In genomic region chr4:43742637-43743036, GRCm38 (mm10) we compare ENCODE assay signal across 37 mouse cellular contexts. TPM values are rescaled to one million over a fixed set of nuclear protein-coding genes. Genes with fewer than 3 reads are reported as not detected.
DNase-seq lines count a peak whose midpoint lies in the region; ATAC-seq and TF ChIP-seq lines count a peak whose summit lies in the region.
"Had no signal": no experiment of that assay in that cellular context is flagged by ENCODE, and none has a peak within 500 bp of the region (broad histone marks: within the 10 kb centered on the region; RNA-seq: fewer than 3 reads in every experiment).

No protein-coding gene starts in this region.

- ATAC-seq in midbrain, embryonic 11.5 days (ENCODE audit: low FRiP score), result no peak
- no peak for ATAC-seq in midbrain, embryonic 16.5 days
- no peak for ATAC-seq in erythroid progenitor cell, adult 5-6 weeks (replicated peaks; ENCODE audit: low FRiP score, poor library complexity, severe bottlenecking)
- ATAC-seq: forebrain, embryonic 15.5 days; hindbrain, postnatal 0 days; inflammation-experienced regulatory T-cells, adult 6 months; intestine, embryonic 16.5 days had no signal

- in situ Hi-C loops in ES-E14 (cut with MboI; ENCODE audit: low sequenced_read_pairs in 2 of 2, unreplicated experiment in 2 of 2), result loop anchor here (25.0 kb wide), 1 partner anchor 120 kb away; the partner anchor contains the start of gene Olfr155 (in 2 of the 2)

- intact Hi-C loops in gastrocnemius, adult 2 months (cut with DNase I), result loop anchor here (10.0 kb wide), 1 partner anchor 242 kb away; the partner anchor contains the start of gene Ccin
- intact Hi-C loops in left cerebral cortex, postnatal 36 days (cut with DNase I), result no loop called here

- WGBS in midbrain, embryonic 11.5 days, result 36% methylated on average over 4 of the region's 4 CpGs
- WGBS in midbrain, embryonic 16.5 days, result 32% methylated on average over 4 of the region's 4 CpGs

- H3K36me3 ChIP-seq in midbrain, embryonic 11.5 days (ENCODE audit: control insufficient read depth, insufficient read depth, low read length), result no peaks in the 10 kb centered on the region
- no peaks in the 10 kb centered on the region for H3K36me3 ChIP-seq in midbrain, embryonic 16.5 days (ENCODE audit: control insufficient read depth, insufficient read depth, low read length)
- no peaks in the 10 kb centered on the region for H3K36me3 ChIP-seq in ES-E14 (ENCODE audit: control insufficient read depth, insufficient read depth, low read length, poor library complexity, severe bottlenecking)
- H3K36me3 ChIP-seq: embryonic facial prominence, embryonic 10.5 days; embryonic facial prominence, embryonic 13.5 days; forebrain, embryonic 10.5 days; forebrain, embryonic 15.5 days; heart, embryonic 15.5 days had no signal

- TF ChIP-seq CTCF in gastrocnemius, adult 2 months (IDR thresholded peaks at IDR 0.05), result no peak

- H3K9me3 ChIP-seq in midbrain, embryonic 11.5 days (ENCODE audit: control insufficient read depth, low read length), result no peaks in the 10 kb centered on the region
- H3K9me3 ChIP-seq in midbrain, embryonic 16.5 days (replicated peaks; ENCODE audit: control insufficient read depth, low read length, poor library complexity, severe bottlenecking), result no peaks in the 10 kb centered on the region
- no peaks in the 10 kb centered on the region for H3K9me3 ChIP-seq in ES-E14 (ENCODE audit: control insufficient read depth, insufficient read depth, low read depth, low read length)
- H3K9me3 ChIP-seq: embryonic facial prominence, embryonic 10.5 days; embryonic facial prominence, embryonic 13.5 days; forebrain, embryonic 10.5 days; forebrain, embryonic 15.5 days; heart, embryonic 15.5 days had no signal

- H3K4me1 ChIP-seq in midbrain, embryonic 11.5 days (ENCODE audit: control insufficient read depth, insufficient read depth, low read length), result no peaks in the 10 kb centered on the region
- no peaks in the 10 kb centered on the region for H3K4me1 ChIP-seq in midbrain, embryonic 16.5 days (ENCODE audit: control insufficient read depth, insufficient read depth, low read length)
- H3K4me1 ChIP-seq in ES-E14 (ENCODE audit: control insufficient read depth in 2 of 2, insufficient read depth in 2 of 2, low read length in 2 of 2, poor library complexity in 1 of 2), result peaks cover 9 to 13% of the 10 kb centered on the region in 2 experiments
- H3K4me1 ChIP-seq: forebrain, embryonic 15.5 days had no signal

- no peak overlapping the region for H3K4me2 ChIP-seq in midbrain, embryonic 11.5 days
- H3K4me2 ChIP-seq in midbrain, embryonic 16.5 days (ENCODE audit: low read length), result no peak overlapping the region
- H3K4me2 ChIP-seq: embryonic facial prominence, embryonic 13.5 days; forebrain, embryonic 15.5 days; heart, embryonic 11.5 days; heart, embryonic 15.5 days; hindbrain, embryonic 14.5 days had no signal

- no peak for DNase-seq in gastrocnemius, adult 2 months
- DNase-seq in gastrocnemius, postnatal 4 days (ENCODE audit: low spot score in 2 of 2), result no peak
- DNase-seq in midbrain, embryonic 11.5 days (ENCODE audit: low spot score, missing footprints), result peak; percentile 69
- no peak for DNase-seq in ES-E14 (ENCODE audit: low read depth, low spot score)
- DNase-seq in left cerebral cortex, postnatal 36 days (ENCODE audit: low spot score in 2 of 2), result no peak
- DNase-seq: adrenal gland, adult 2 months; adrenal gland, postnatal 14 days; B cell, adult 2 months; cerebellum, adult 11-12 months; cerebellum, adult 8-10 months; cerebellum, postnatal 10 days; cerebellum, postnatal 36 days; embryo, embryonic 11 days; gastrocnemius, postnatal 14 days; heart, postnatal 4 days; kidney, adult 18-20 months had no signal

- H3K27me3 ChIP-seq in midbrain, embryonic 11.5 days (ENCODE audit: control insufficient read depth, insufficient read depth, low read length), result no peaks in the 10 kb centered on the region
- H3K27me3 ChIP-seq in midbrain, embryonic 16.5 days (ENCODE audit: control insufficient read depth, insufficient read depth, low read depth, low read length), result no peaks in the 10 kb centered on the region
- H3K27me3 ChIP-seq: embryonic facial prominence, embryonic 13.5 days; forebrain, embryonic 15.5 days; heart, embryonic 15.5 days had no signal

- no peak overlapping the region for H3K9ac ChIP-seq in midbrain, embryonic 11.5 days (ENCODE audit: low read length)
- no peak overlapping the region for H3K9ac ChIP-seq in midbrain, embryonic 16.5 days (ENCODE audit: low read depth, low read length)
- H3K9ac ChIP-seq in ES-E14 (ENCODE audit: insufficient read depth, low read depth, low read length, poor library complexity, severe bottlenecking), result no peak overlapping the region
- H3K9ac ChIP-seq: embryonic facial prominence, embryonic 13.5 days; forebrain, embryonic 15.5 days; heart, embryonic 15.5 days; hindbrain, embryonic 14.5 days had no signal

- H3K4me3 ChIP-seq in gastrocnemius, adult 2 months, result no peak overlapping the region
- no peak overlapping the region for H3K4me3 ChIP-seq in midbrain, embryonic 11.5 days (ENCODE audit: low read depth, low read length)
- H3K4me3 ChIP-seq in midbrain, embryonic 16.5 days (ENCODE audit: low read depth, low read length), result no peak overlapping the region
- H3K4me3 ChIP-seq in ES-E14 (ENCODE audit: insufficient read depth in 1 of 2, low read depth in 1 of 2, low read length in 2 of 2, poor library complexity in 1 of 2, severe bottlenecking in 1 of 2), result no peak overlapping the region
- H3K4me3 ChIP-seq: embryonic facial prominence, embryonic 10.5 days; embryonic facial prominence, embryonic 13.5 days; erythroblast, embryonic 14.5 days; forebrain, embryonic 10.5 days; forebrain, embryonic 15.5 days; heart, embryonic 15.5 days had no signal

- peak overlapping the region; percentile 71 for H3K27ac ChIP-seq in gastrocnemius, adult 2 months
- no peak overlapping the region for H3K27ac ChIP-seq in midbrain, embryonic 11.5 days (ENCODE audit: low read depth, low read length)
- no peak overlapping the region for H3K27ac ChIP-seq in midbrain, embryonic 16.5 days (ENCODE audit: low read length)
- H3K27ac ChIP-seq in ES-E14 (ENCODE audit: insufficient read depth, low read depth, low read length, poor library complexity, severe bottlenecking), result peak overlapping the region; percentile 18; the same call in 1 of the 2 replicates
- H3K27ac ChIP-seq: embryonic facial prominence, embryonic 10.5 days; embryonic facial prominence, embryonic 13.5 days; forebrain, embryonic 10.5 days; forebrain, embryonic 15.5 days; heart, embryonic 15.5 days; hindbrain, embryonic 14.5 days; hindbrain, postnatal 0 days had no signal

TF ChIP-seq in ES-E14, 5 proteins besides CTCF, POLR2A, EP300 and RAD21 (continues in another document):
- TF ChIP-seq HCFC1 (IDR thresholded peaks at IDR 0.05; ENCODE audit: borderline replicate concordance, insufficient read depth, low read length) (no peak), ZC3H11A (IDR thresholded peaks at IDR 0.05; ENCODE audit: borderline replicate concordance, low read depth, low read length) (no peak)

RNA-seq across cellular contexts. Expression of gene Spaar, which starts 12.8 kb away (rescaled TPM):
- 1 to 10 TPM; 1.4 to 2.3 TPM for total RNA-seq in gastrocnemius, adult 2 months (2021)
- total RNA-seq in gastrocnemius, postnatal 4 days (2021), result 1 to 10 TPM; 1.4 to 1.5 TPM
- 0.04 TPM in 1 of 2 replicates, not detected in the other for polyA plus RNA-seq in midbrain, embryonic 11.5 days (2014; fragmentation: Nextera tagmentation; extraction: Ambion mirVana)
- polyA plus RNA-seq in midbrain, embryonic 16.5 days (2015; fragmentation: Nextera tagmentation; extraction: Ambion mirVana), result 0.15 TPM in 1 of 2 replicates, not detected in the other
- total RNA-seq in ES-E14 (2012; rRNA removed), result 0.62 and 3.2 TPM in 2 replicates
- total RNA-seq in erythroid progenitor cell, adult 5-6 weeks (2015; ENCODE audit: low replicate concordance), result not detected in 2 replicates
- not detected in 2 replicates for total RNA-seq in erythroid progenitor cell, adult 5-6 weeks (2017; ENCODE audit: low replicate concordance)
- 1 to 10 TPM in 1 of 2 experiments, under 1 TPM in 1; 0.62 to 1.1 TPM for total RNA-seq in left cerebral cortex, postnatal 36 days (2021)
- total RNA-seq: MEL had no signal
- polyA plus RNA-seq: embryonic facial prominence, embryonic 10.5 days; erythroblast, embryonic 14.5 days; forebrain, embryonic 10.5 days had no signal

RNA-seq across cellular contexts. Expression of gene Hrct1, which starts 15.6 kb away (rescaled TPM):
- total RNA-seq in gastrocnemius, adult 2 months (2021), result 1 to 10 TPM; 1.1 to 2.4 TPM
- 1 to 10 TPM; 2.2 TPM for total RNA-seq in gastrocnemius, postnatal 4 days (2021)
- polyA plus RNA-seq in midbrain, embryonic 11.5 days (2014; fragmentation: Nextera tagmentation; extraction: Ambion mirVana), result 0.11 and 0.25 TPM in 2 replicates
- polyA plus RNA-seq in midbrain, embryonic 16.5 days (2015; fragmentation: Nextera tagmentation; extraction: Ambion mirVana), result 0.29 and 0.34 TPM in 2 replicates
- 0.26 and 0.36 TPM in 2 replicates for total RNA-seq in ES-E14 (2012; rRNA removed)
- total RNA-seq in erythroid progenitor cell, adult 5-6 weeks (2015; ENCODE audit: low replicate concordance), result not detected in 2 replicates
- not detected in 2 replicates for total RNA-seq in erythroid progenitor cell, adult 5-6 weeks (2017; ENCODE audit: low replicate concordance)
- 1 to 10 TPM; 1.2 to 1.7 TPM for total RNA-seq in left cerebral cortex, postnatal 36 days (2021)
- total RNA-seq: MEL had no signal
- polyA plus RNA-seq: embryonic facial prominence, embryonic 10.5 days; erythroblast, embryonic 14.5 days; inflammation-experienced regulatory T-cells, adult 6 months had no signal

RNA-seq across cellular contexts. Expression of gene Olfr159, which starts 28.2 kb away (rescaled TPM):
- total RNA-seq in gastrocnemius, adult 2 months (2021), result not detected
- not detected for total RNA-seq in gastrocnemius, postnatal 4 days (2021)
- polyA plus RNA-seq in midbrain, embryonic 11.5 days (2014; fragmentation: Nextera tagmentation; extraction: Ambion mirVana), result not detected in 2 replicates
- not detected in 2 replicates for polyA plus RNA-seq in midbrain, embryonic 16.5 days (2015; fragmentation: Nextera tagmentation; extraction: Ambion mirVana)
- total RNA-seq in ES-E14 (2012; rRNA removed), result not detected in 2 replicates
- total RNA-seq in erythroid progenitor cell, adult 5-6 weeks (2015; ENCODE audit: low replicate concordance), result not detected in 2 replicates
- total RNA-seq in erythroid progenitor cell, adult 5-6 weeks (2017; ENCODE audit: low replicate concordance), result not detected in 2 replicates
- not detected for total RNA-seq in left cerebral cortex, postnatal 36 days (2021)
- total RNA-seq: adrenal gland, adult 2 months; adrenal gland, postnatal 14 days; adrenal gland, postnatal 4 days; gastrocnemius, adult 18-20 months; gastrocnemius, postnatal 14 days; heart, adult 8-10 months; heart, postnatal 10 days; heart, postnatal 4 days; hindbrain, postnatal 0 days; MEL had no signal
- polyA plus RNA-seq: adrenal gland, adult 2 months; cortical plate, adult 2 months; embryonic facial prominence, embryonic 10.5 days; embryonic facial prominence, embryonic 13.5 days; erythroblast, embryonic 14.5 days; forebrain, embryonic 10.5 days; forebrain, embryonic 15.5 days; gonadal fat pad, adult 2 months; heart, embryonic 11.5 days; heart, embryonic 15.5 days; hindbrain, embryonic 11.5 days; hindbrain, embryonic 14.5 days; hindbrain, postnatal 0 days; inflammation-experienced regulatory T-cells, adult 6 months; intestine, embryonic 16.5 days had no signal

RNA-seq across cellular contexts. Expression of gene Olfr71, which starts 32.6 kb away (rescaled TPM):
- not detected for total RNA-seq in gastrocnemius, adult 2 months (2021)
- not detected for total RNA-seq in gastrocnemius, postnatal 4 days (2021)
- polyA plus RNA-seq in midbrain, embryonic 11.5 days (2014; fragmentation: Nextera tagmentation; extraction: Ambion mirVana), result not detected in 2 replicates
- 0.06 TPM in 1 of 2 replicates, not detected in the other for polyA plus RNA-seq in midbrain, embryonic 16.5 days (2015; fragmentation: Nextera tagmentation; extraction: Ambion mirVana)
- total RNA-seq in ES-E14 (2012; rRNA removed), result not detected in 2 replicates
- total RNA-seq in erythroid progenitor cell, adult 5-6 weeks (2015; ENCODE audit: low replicate concordance), result not detected in 2 replicates
- not detected in 2 replicates for total RNA-seq in erythroid progenitor cell, adult 5-6 weeks (2017; ENCODE audit: low replicate concordance)
- total RNA-seq in left cerebral cortex, postnatal 36 days (2021), result not detected
- total RNA-seq: adrenal gland, adult 2 months; adrenal gland, postnatal 14 days; adrenal gland, postnatal 4 days; gastrocnemius, adult 18-20 months; gastrocnemius, postnatal 14 days; heart, adult 8-10 months; heart, postnatal 10 days; heart, postnatal 4 days; hindbrain, postnatal 0 days; MEL had no signal
- polyA plus RNA-seq: adrenal gland, adult 2 months; cortical plate, adult 2 months; embryonic facial prominence, embryonic 10.5 days; embryonic facial prominence, embryonic 13.5 days; erythroblast, embryonic 14.5 days; forebrain, embryonic 10.5 days; forebrain, embryonic 15.5 days; gonadal fat pad, adult 2 months; heart, embryonic 11.5 days; heart, embryonic 15.5 days; hindbrain, embryonic 11.5 days; hindbrain, embryonic 14.5 days; hindbrain, postnatal 0 days; inflammation-experienced regulatory T-cells, adult 6 months; intestine, embryonic 16.5 days had no signal

RNA-seq across cellular contexts. Expression of gene Olfr70, which starts 42.0 kb away (rescaled TPM):
- total RNA-seq in gastrocnemius, adult 2 months (2021), result not detected
- not detected for total RNA-seq in gastrocnemius, postnatal 4 days (2021)
- not detected in 2 replicates for polyA plus RNA-seq in midbrain, embryonic 11.5 days (2014; fragmentation: Nextera tagmentation; extraction: Ambion mirVana)
- polyA plus RNA-seq in midbrain, embryonic 16.5 days (2015; fragmentation: Nextera tagmentation; extraction: Ambion mirVana), result not detected in 2 replicates
- not detected in 2 replicates for total RNA-seq in ES-E14 (2012; rRNA removed)
- not detected in 2 replicates for total RNA-seq in erythroid progenitor cell, adult 5-6 weeks (2015; ENCODE audit: low replicate concordance)
- total RNA-seq in erythroid progenitor cell, adult 5-6 weeks (2017; ENCODE audit: low replicate concordance), result not detected in 2 replicates
- not detected for total RNA-seq in left cerebral cortex, postnatal 36 days (2021)
- total RNA-seq: adrenal gland, adult 2 months; adrenal gland, postnatal 14 days; adrenal gland, postnatal 4 days; gastrocnemius, adult 18-20 months; gastrocnemius, postnatal 14 days; heart, adult 8-10 months; heart, postnatal 10 days; heart, postnatal 4 days; hindbrain, postnatal 0 days; MEL had no signal
- polyA plus RNA-seq: adrenal gland, adult 2 months; cortical plate, adult 2 months; embryonic facial prominence, embryonic 13.5 days; erythroblast, embryonic 14.5 days; forebrain, embryonic 10.5 days; forebrain, embryonic 15.5 days; gonadal fat pad, adult 2 months; heart, embryonic 11.5 days; heart, embryonic 15.5 days; hindbrain, embryonic 11.5 days; hindbrain, embryonic 14.5 days; hindbrain, postnatal 0 days; inflammation-experienced regulatory T-cells, adult 6 months; intestine, embryonic 16.5 days had no signal

Comparison
In these comparisons a context has a peak if more than half of its experiments do, and no peak if none do; other contexts are left out.
1. H3K27ac ChIP-seq: peak in gastrocnemius, adult 2 months (single experiment) and ES-E14 (single experiment); none in midbrain, embryonic 11.5 days (single experiment) and midbrain, embryonic 16.5 days (single experiment).